Mouse (Mus musculus): ENCODE results near the gene Nrxn1. TPM values are rescaled to one million over a fixed set of nuclear protein-coding genes. Genes with fewer than 3 reads are reported as not detected.

Gene Nrxn1
- polyA plus RNA-seq (2014; fragmentation: Nextera tagmentation; extraction: Ambion mirVana), result 12.4 and 13.7 TPM in 2 replicates

DNA sequence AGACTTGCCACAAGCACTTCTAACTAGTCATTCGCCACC is at the start of gene Nrxn1:
Gene Nrxn1 (minus strand): TSS at position 30 of the 39 bp plus-strand sequence.
- Histone ChIP-seq H3K36me3 (ENCODE audit: control insufficient read depth, insufficient read depth, low read length) (no peaks in the 10 kb centered on the region), H3K27me3 (ENCODE audit: control insufficient read depth, insufficient read depth, low read length) (no peaks in the 10 kb centered on the region), H3K4me3 (ENCODE audit: low read depth, low read length) (peak within 1 kb of the TSS; percentile 31), H3K9ac (ENCODE audit: low read length) (peak within 1 kb of the TSS; percentile 49), H3K4me1 (replicated peaks; ENCODE audit: control insufficient read depth, insufficient read depth, low read length) (0 out of 2 replicates have a peak, but pooled peaks cover 2% of the 10 kb centered on the region), H3K9me3 (ENCODE audit: control insufficient read depth, low read length) (peaks cover 7% of the 10 kb centered on the region; the same call in 1 of the 2 replicates), H3K27ac (ENCODE audit: low read depth, low read length) (no peak within 1 kb of the TSS), H3K4me2 (ENCODE audit: low read depth, low read length, severe bottlenecking) (peak within 1 kb of the TSS; percentile 58)
- DNase-seq (ENCODE audit: low spot score) (no peak), ATAC-seq (replicated peaks; ENCODE audit: low FRiP score) (no peak)
- WGBS, result 0% methylated on average over 1 of the region's 1 CpGs

GRCm38 (mm10) chr17:91136859-91137258 is 44.0 kb upstream of the Nrxn1 start:
- ATAC-seq (replicated peaks; ENCODE audit: low FRiP score) (no peak), DNase-seq (ENCODE audit: low spot score) (no peak)
- H3K36me3 ChIP-seq (ENCODE audit: control insufficient read depth, insufficient read depth, low read length), result no peaks in the 10 kb centered on the region
- no peaks in the 10 kb centered on the region for H3K9me3 ChIP-seq (ENCODE audit: control insufficient read depth, low read length)
- no peaks in the 10 kb centered on the region for H3K27me3 ChIP-seq (ENCODE audit: control insufficient read depth, insufficient read depth, low read length)
- no peak overlapping the region for H3K27ac ChIP-seq (ENCODE audit: low read depth, low read length)
- H3K4me2 ChIP-seq (ENCODE audit: low read depth, low read length, severe bottlenecking), result no peak overlapping the region
- no peaks in the 10 kb centered on the region for H3K4me1 ChIP-seq (replicated peaks; ENCODE audit: control insufficient read depth, insufficient read depth, low read length)
- no peak overlapping the region for H3K9ac ChIP-seq (ENCODE audit: low read length)
- no peak overlapping the region for H3K4me3 ChIP-seq (ENCODE audit: low read depth, low read length)
- WGBS, result 86% methylated on average over 3 of the region's 3 CpGs

DNA sequence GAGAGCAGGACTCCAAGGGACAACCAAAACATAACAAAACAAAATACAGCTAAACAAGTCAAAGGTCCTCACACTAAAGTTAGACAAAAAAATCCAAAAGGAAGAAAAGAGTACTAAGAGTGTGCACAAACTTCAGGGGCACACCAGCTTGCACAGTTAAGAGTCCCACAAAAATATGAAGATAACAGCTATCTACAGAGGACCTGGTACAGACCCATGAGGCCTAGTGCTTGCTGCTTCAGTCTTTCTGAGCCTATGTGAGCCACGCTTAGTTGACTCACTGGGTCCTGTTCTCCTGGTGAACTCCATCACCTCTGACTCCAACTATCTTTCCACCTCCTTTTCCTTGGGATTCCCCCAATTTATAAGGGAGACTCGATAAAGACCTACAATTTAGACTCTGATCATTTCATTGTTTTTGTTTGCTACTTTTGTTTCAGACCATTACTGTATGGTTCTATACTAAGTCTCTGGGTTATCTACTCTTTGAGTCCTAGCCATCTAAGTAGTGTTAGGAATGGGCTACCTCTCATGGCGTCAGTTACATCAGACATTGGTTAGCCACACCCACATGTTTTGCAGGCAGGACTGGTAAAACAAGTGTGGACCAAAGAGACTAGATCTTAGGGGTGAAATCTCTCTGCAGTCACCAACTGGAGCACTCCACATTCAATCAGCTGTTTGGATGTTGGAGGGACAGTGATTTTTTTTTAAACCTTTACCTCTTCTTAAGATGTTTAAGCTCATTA is 20.2 kb upstream of the Nrxn1 start:
- no peaks in the 10 kb centered on the region for H3K36me3 ChIP-seq (ENCODE audit: control insufficient read depth, insufficient read depth, low read length)
- DNase-seq (ENCODE audit: low spot score) (no peak), ATAC-seq (replicated peaks; ENCODE audit: low FRiP score) (no peak)
- 87% methylated on average over 3 of the region's 3 CpGs for WGBS
- H3K9ac ChIP-seq (ENCODE audit: low read length), result no peak overlapping the region
- H3K27me3 ChIP-seq (ENCODE audit: control insufficient read depth, insufficient read depth, low read length), result no peaks in the 10 kb centered on the region
- no peak overlapping the region for H3K4me2 ChIP-seq (ENCODE audit: low read depth, low read length, severe bottlenecking)
- H3K9me3 ChIP-seq (ENCODE audit: control insufficient read depth, low read length), result no peaks in the 10 kb centered on the region
- no peaks in the 10 kb centered on the region for H3K4me1 ChIP-seq (replicated peaks; ENCODE audit: control insufficient read depth, insufficient read depth, low read length)
- H3K27ac ChIP-seq (ENCODE audit: low read depth, low read length), result no peak overlapping the region
- H3K4me3 ChIP-seq (ENCODE audit: low read depth, low read length), result no peak overlapping the region

DNA sequence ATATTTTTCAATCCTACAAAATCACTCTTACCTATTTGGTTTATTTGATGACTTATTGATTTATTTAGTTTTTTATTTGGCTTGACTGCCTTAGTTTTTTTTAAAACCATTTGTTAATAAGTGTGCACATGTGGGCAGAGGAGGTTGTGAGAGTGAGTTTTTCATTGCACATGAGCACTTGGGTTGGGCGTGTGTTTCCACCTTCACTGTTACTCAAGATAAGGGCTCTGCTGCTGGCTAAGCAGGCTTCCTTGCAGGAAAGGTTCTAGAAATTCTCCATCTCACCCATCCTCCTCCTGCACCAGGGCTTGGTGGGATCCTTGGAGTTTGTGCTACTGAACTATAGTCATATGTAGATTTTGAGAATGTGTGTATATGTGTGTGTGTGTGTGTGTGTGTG is 19.2 kb upstream of the Nrxn1 start:
- Histone ChIP-seq H3K9ac (ENCODE audit: low read length) (no peak overlapping the region), H3K27ac (ENCODE audit: low read depth, low read length) (no peak overlapping the region), H3K4me2 (ENCODE audit: low read depth, low read length, severe bottlenecking) (no peak overlapping the region), H3K9me3 (ENCODE audit: control insufficient read depth, low read length) (no peaks in the 10 kb centered on the region), H3K36me3 (ENCODE audit: control insufficient read depth, insufficient read depth, low read length) (no peaks in the 10 kb centered on the region), H3K4me3 (ENCODE audit: low read depth, low read length) (no peak overlapping the region), H3K4me1 (replicated peaks; ENCODE audit: control insufficient read depth, insufficient read depth, low read length) (no peaks in the 10 kb centered on the region), H3K27me3 (ENCODE audit: control insufficient read depth, insufficient read depth, low read length) (no peaks in the 10 kb centered on the region)
- ATAC-seq (replicated peaks; ENCODE audit: low FRiP score) (no peak), DNase-seq (ENCODE audit: low spot score) (no peak)
- 100% methylated on average over 1 of the region's 1 CpGs for WGBS

- 34% methylated on average over 12 of the region's 12 CpGs for WGBS
- Histone ChIP-seq H3K9ac (ENCODE audit: low read length) (no peak overlapping the region), H3K36me3 (ENCODE audit: control insufficient read depth, insufficient read depth, low read length) (no peaks in the 10 kb centered on the region), H3K4me3 (ENCODE audit: low read depth, low read length) (peak overlapping the region; percentile 31), H3K4me1 (replicated peaks; ENCODE audit: control insufficient read depth, insufficient read depth, low read length) (0 out of 2 replicates have a peak, but pooled peaks cover 2% of the 10 kb centered on the region), H3K9me3 (ENCODE audit: control insufficient read depth, low read length) (peaks cover 3% of the 10 kb centered on the region; the same call in 1 of the 2 replicates), H3K4me2 (ENCODE audit: low read depth, low read length, severe bottlenecking) (peak overlapping the region; percentile 58), H3K27me3 (ENCODE audit: control insufficient read depth, insufficient read depth, low read length) (no peaks in the 10 kb centered on the region), H3K27ac (ENCODE audit: low read depth, low read length) (no peak overlapping the region)
- ATAC-seq (replicated peaks; ENCODE audit: low FRiP score) (peak; percentile 40), DNase-seq (ENCODE audit: low spot score) (peak; percentile 48)
Measured at GRCm38 (mm10) chr17:91093081-91093875, 407 bp upstream of the Nrxn1 start.

DNA sequence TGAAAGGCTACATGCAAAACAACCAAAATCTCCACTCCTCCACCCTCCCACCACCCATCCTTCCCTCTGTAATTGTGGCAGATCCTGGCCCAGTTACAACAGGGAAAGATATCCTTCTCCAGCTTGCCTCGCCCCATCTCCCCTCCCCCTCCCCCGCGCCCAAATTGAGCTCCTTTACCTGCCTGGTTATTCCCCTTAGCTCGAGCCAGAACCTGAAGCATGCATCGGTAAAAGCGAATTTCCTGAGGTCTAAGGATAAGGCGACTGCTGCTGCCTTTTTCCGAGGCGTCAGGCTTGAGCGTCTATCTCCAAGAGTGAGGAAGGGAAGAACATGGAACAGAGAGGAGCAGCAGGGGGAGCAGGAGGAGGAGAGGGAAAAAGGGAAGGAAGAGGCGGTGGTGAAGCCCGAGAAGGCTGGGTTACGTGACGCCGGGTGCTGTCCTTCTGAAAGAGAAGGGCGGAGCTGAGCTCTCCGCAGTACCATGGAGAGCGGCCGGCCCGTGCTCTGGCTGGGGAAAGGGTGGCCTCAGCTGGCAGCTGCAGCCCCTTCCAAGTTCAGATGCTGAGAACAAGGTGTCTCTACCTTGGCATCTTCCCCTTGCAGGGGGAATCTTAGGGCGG is 340 bp downstream of the Nrxn1 start:
- H3K27ac ChIP-seq (ENCODE audit: low read depth, low read length), result no peak overlapping the region
- H3K4me3 ChIP-seq (ENCODE audit: low read depth, low read length), result peak overlapping the region; percentile 31
- WGBS, result under 1% methylated on average over 21 of the region's 21 CpGs
- no peaks in the 10 kb centered on the region for H3K36me3 ChIP-seq (ENCODE audit: control insufficient read depth, insufficient read depth, low read length)
- peaks cover 8% of the 10 kb centered on the region; the same call in 1 of the 2 replicates for H3K9me3 ChIP-seq (ENCODE audit: control insufficient read depth, low read length)
- H3K4me2 ChIP-seq (ENCODE audit: low read depth, low read length, severe bottlenecking), result peak overlapping the region; percentile 58
- 0 out of 2 replicates have a peak, but pooled peaks cover 2% of the 10 kb centered on the region for H3K4me1 ChIP-seq (replicated peaks; ENCODE audit: control insufficient read depth, insufficient read depth, low read length)
- DNase-seq (ENCODE audit: low spot score) (peak; percentile 85), ATAC-seq (replicated peaks; ENCODE audit: low FRiP score) (peak; percentile 86)
- H3K27me3 ChIP-seq (ENCODE audit: control insufficient read depth, insufficient read depth, low read length), result no peaks in the 10 kb centered on the region
- peak overlapping the region; percentile 49 for H3K9ac ChIP-seq (ENCODE audit: low read length)

- Histone ChIP-seq H3K4me1 (replicated peaks; ENCODE audit: control insufficient read depth, insufficient read depth, low read length) (0 out of 2 replicates have a peak, but pooled peaks cover 2% of the 10 kb centered on the region), H3K9me3 (ENCODE audit: control insufficient read depth, low read length) (peaks cover 8% of the 10 kb centered on the region; the same call in 1 of the 2 replicates), H3K27me3 (ENCODE audit: control insufficient read depth, insufficient read depth, low read length) (no peaks in the 10 kb centered on the region), H3K36me3 (ENCODE audit: control insufficient read depth, insufficient read depth, low read length) (no peaks in the 10 kb centered on the region), H3K27ac (ENCODE audit: low read depth, low read length) (no peak overlapping the region), H3K4me2 (ENCODE audit: low read depth, low read length, severe bottlenecking) (no peak overlapping the region), H3K4me3 (ENCODE audit: low read depth, low read length) (no peak overlapping the region), H3K9ac (ENCODE audit: low read length) (no peak overlapping the region)
- ATAC-seq (replicated peaks; ENCODE audit: low FRiP score), result no peak
- 92% methylated on average over 1 of the region's 1 CpGs for WGBS
- no peak for DNase-seq (ENCODE audit: low spot score)
Measured at GRCm38 (mm10) chr17:91090631-91091030, 2.2 kb downstream of the Nrxn1 start.

- WGBS, result 83% methylated on average over 11 of the region's 11 CpGs
- Histone ChIP-seq H3K4me2 (ENCODE audit: low read depth, low read length, severe bottlenecking) (no peak overlapping the region), H3K27me3 (ENCODE audit: control insufficient read depth, insufficient read depth, low read length) (no peaks in the 10 kb centered on the region), H3K36me3 (ENCODE audit: control insufficient read depth, insufficient read depth, low read length) (no peaks in the 10 kb centered on the region), H3K4me3 (ENCODE audit: low read depth, low read length) (no peak overlapping the region), H3K9ac (ENCODE audit: low read length) (no peak overlapping the region), H3K4me1 (replicated peaks; ENCODE audit: control insufficient read depth, insufficient read depth, low read length) (0 out of 2 replicates have a peak, but pooled peaks cover 2% of the 10 kb centered on the region), H3K9me3 (ENCODE audit: control insufficient read depth, low read length) (peaks cover 8% of the 10 kb centered on the region; the same call in 1 of the 2 replicates), H3K27ac (ENCODE audit: low read depth, low read length) (no peak overlapping the region)
- DNase-seq (ENCODE audit: low spot score), result no peak
- ATAC-seq (replicated peaks; ENCODE audit: low FRiP score), result no peak
Measured at GRCm38 (mm10) chr17:91088991-91089390, 3.9 kb downstream of the Nrxn1 start.

Measured in forebrain, embryonic 11.5 days (tissue).